Mouse (Mus musculus) layer of hippocampus, postnatal 14 days (tissue): ENCODE measurements around the gene Tle3. TPM values are rescaled to one million over a fixed set of nuclear protein-coding genes. Genes with fewer than 3 reads are reported as not detected.
A peak's percentile ranks its signal among the peaks of the same experiment; 100 is the strongest.

Experiments
- DNase-seq, 2 experiments: peaks; one replicate each; pipeline ENCODE4 v3.0.0; 2021 to 2022; ENCODE audit warnings: low spot score in 2 of 2, mixed read lengths in 1 of 2
- total RNA-seq, 2 experiments: library from RNA; stranded (reverse); gene quantifications; 2 replicates each; pipeline ENCODE4 v1.2.3; 2021

Gene Tle3
- total RNA-seq, 2 experiments from 2014 or later = 73.5 to 77.2 TPM

GRCm38 (mm10) chr9:61431830-61432229, 59.7 kb downstream of the Tle3 start:
- no peak for DNase-seq

- no peak for DNase-seq
Measured at GRCm38 (mm10) chr9:61433206-61433605, 61.0 kb downstream of the Tle3 start.

- DNase-seq = peak; percentile 59 to 79
Measured at GRCm38 (mm10) chr9:61434062-61434461, 61.9 kb downstream of the Tle3 start.

GRCm38 (mm10) chr9:61435191-61435989, 63.2 kb downstream of the Tle3 start:
- DNase-seq = no peak

GRCm38 (mm10) chr9:61436104-61436503, 63.9 kb downstream of the Tle3 start:
- no peak for DNase-seq

- no peak for DNase-seq
Measured at GRCm38 (mm10) chr9:61436761-61437160, 64.6 kb downstream of the Tle3 start.

GRCm38 (mm10) chr9:61439092-61439491, 66.9 kb downstream of the Tle3 start:
- no peak for DNase-seq

GRCm38 (mm10) chr9:61439979-61440378, 67.8 kb downstream of the Tle3 start:
- no peak for DNase-seq

GRCm38 (mm10) chr9:61441206-61441913, 69.2 kb downstream of the Tle3 start:
- peak in 1 of 2 experiments; percentile 14 for DNase-seq

- DNase-seq = no peak
Measured at GRCm38 (mm10) chr9:61442951-61443630, 70.9 kb downstream of the Tle3 start.

- no peak for DNase-seq
Measured at GRCm38 (mm10) chr9:61445151-61445550, 73.0 kb downstream of the Tle3 start.

GRCm38 (mm10) chr9:61445711-61446222, 73.6 kb downstream of the Tle3 start:
- no peak for DNase-seq

GRCm38 (mm10) chr9:61446965-61447364, 74.8 kb downstream of the Tle3 start:
- no peak for DNase-seq

- no peak for DNase-seq
Measured at GRCm38 (mm10) chr9:61449363-61449904, 77.3 kb downstream of the Tle3 start.

- DNase-seq = no peak
Measured at GRCm38 (mm10) chr9:61452081-61452480, 79.9 kb downstream of the Tle3 start.

GRCm38 (mm10) chr9:61455861-61456261, 83.7 kb downstream of the Tle3 start:
- no peak for DNase-seq

GRCm38 (mm10) chr9:61456441-61457161, 84.4 kb downstream of the Tle3 start:
- no peak for DNase-seq

GRCm38 (mm10) chr9:61457162-61457523, 85.0 kb downstream of the Tle3 start:
- no peak for DNase-seq

GRCm38 (mm10) chr9:61461859-61462258, 89.7 kb downstream of the Tle3 start:
- no peak for DNase-seq

- DNase-seq = no peak
Measured at GRCm38 (mm10) chr9:61467436-61467835, 95.3 kb downstream of the Tle3 start.
